Mouse (Mus musculus): ENCODE measurements around the gene Daxx. TPM values are rescaled to one million over a fixed set of nuclear protein-coding genes. Genes with fewer than 3 reads are reported as not detected.

Daxx gene
- total RNA-seq, 2 experiments from 2014 or later = 21.9 to 24.9 TPM

DNA sequence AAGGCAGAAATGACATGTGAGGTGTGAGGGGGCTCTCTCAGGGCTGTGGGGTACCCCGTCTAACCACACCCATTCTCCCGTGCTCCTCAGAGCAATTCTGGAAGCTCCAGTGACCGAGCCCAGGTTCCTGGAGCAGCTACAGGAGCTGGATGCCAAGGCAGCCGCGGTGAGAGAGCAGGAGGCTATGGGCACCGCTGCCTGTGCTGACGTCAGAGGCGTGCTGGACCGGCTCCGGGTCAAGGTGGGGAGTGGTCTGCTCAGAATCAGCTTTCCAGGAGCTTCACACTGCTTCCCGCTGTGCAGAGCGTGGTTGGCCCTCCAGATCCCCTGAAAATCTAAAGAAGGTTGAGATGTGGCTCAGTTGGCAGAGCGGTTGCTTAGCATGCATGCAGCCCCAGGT lies 49.9 kb downstream of the Daxx start:
- no peak for DNase-seq (ENCODE audit: low spot score in 2 of 2)

- no peak for DNase-seq (ENCODE audit: low spot score in 2 of 2)
These were observed 50.7 kb downstream of the Daxx start for GRCm38 (mm10) chr17:33959948-33960347.

- no peak for DNase-seq (ENCODE audit: low spot score in 2 of 2)
These were observed 53.7 kb downstream of the Daxx start for GRCm38 (mm10) chr17:33962876-33963275.

Small RNA genes lying within 50 kb of the gene (microRNA-seq; reads per million reads assigned to microRNA genes)
- not detected for gene Gm27740

Other genes with a start within 250 kb of the Daxx start
- gene Hnrnpm, start 222.6 kb upstream of the Daxx start, total RNA-seq (2021) = 100 to 1,000 TPM; 145 to 171 TPM
- 10 to 100 TPM; 67.5 to 67.8 TPM for gene March2, start 190.7 kb upstream of the Daxx start, total RNA-seq (2021)
- gene Rab11b, start 148.9 kb upstream of the Daxx start, total RNA-seq (2021) = 100 to 1,000 TPM; 194 to 218 TPM
- gene Angptl4, start 127.6 kb upstream of the Daxx start, total RNA-seq (2021) = 10 to 100 TPM; 22.5 to 43.8 TPM
- gene Kank3, start 98.9 kb upstream of the Daxx start, total RNA-seq (2021) = 10 to 100 TPM; 31.6 to 33.4 TPM
- gene Rps28, start 84.9 kb upstream of the Daxx start, total RNA-seq (2021) = 1,000 to 10,000 TPM; 1,603 to 1,661 TPM
- gene Ndufa7, start 84.8 kb upstream of the Daxx start, total RNA-seq (2021) = 100 to 1,000 TPM; 292 to 312 TPM
- gene Cd320, start 66.3 kb upstream of the Daxx start, total RNA-seq (2021) = 10 to 100 TPM; 14.1 to 16.5 TPM
- gene Gm7029, start 35.6 kb upstream of the Daxx start, total RNA-seq (2021) = not detected
- gene Kifc1, start 18.8 kb upstream of the Daxx start, total RNA-seq (2021) = 10 to 100 TPM; 16.5 to 18.9 TPM
- gene Platr17, start 4.3 kb upstream of the Daxx start, total RNA-seq (2021) = not detected
- gene Tapbp, start 6.5 kb downstream of the Daxx start, total RNA-seq (2021) = 10 to 100 TPM; 43.2 to 43.9 TPM
- gene Zbtb22, start 6.5 kb downstream of the Daxx start, total RNA-seq (2021) = 10 to 100 TPM; 24.9 to 26.8 TPM
- gene Rgl2, start 20.1 kb downstream of the Daxx start, total RNA-seq (2021) = 10 to 100 TPM; 43.2 to 48.4 TPM
- gene Pfdn6, start 30.9 kb downstream of the Daxx start, total RNA-seq (2021) = 10 to 100 TPM; 73.2 to 74.5 TPM
- 10 to 100 TPM; 18.8 to 20.0 TPM for gene Wdr46, start 31.2 kb downstream of the Daxx start, total RNA-seq (2021)
- 1 to 10 TPM; 3.8 to 4.5 TPM for gene B3galt4, start 42.1 kb downstream of the Daxx start, total RNA-seq (2021)
- gene Vps52, start 46.4 kb downstream of the Daxx start, total RNA-seq (2021) = 10 to 100 TPM; 37.4 to 38.6 TPM
- gene Rps18, start 46.6 kb downstream of the Daxx start, total RNA-seq (2021) = 100 to 1,000 TPM; 863 to 945 TPM
- gene H2-K1, start 90.9 kb downstream of the Daxx start, total RNA-seq (2021) = 10 to 100 TPM; 38.8 to 51.5 TPM
- gene Ring1, start 115.3 kb downstream of the Daxx start, total RNA-seq (2021) = 10 to 100 TPM; 19.3 to 20.9 TPM
- gene H2-Ke6, start 118.6 kb downstream of the Daxx start, total RNA-seq (2021) = 10 to 100 TPM; 60.4 to 61.7 TPM
- 100 to 1,000 TPM in 1 of 2 experiments, 10 to 100 TPM in 1; 98.5 to 107 TPM for gene Slc39a7, start 122.3 kb downstream of the Daxx start, total RNA-seq (2021)
- 10 to 100 TPM; 43.6 to 49.4 TPM for gene Rxrb, start 122.4 kb downstream of the Daxx start, total RNA-seq (2021)
- 10 to 100 TPM; 45.4 to 77.3 TPM for gene Col11a2, start 130.0 kb downstream of the Daxx start, total RNA-seq (2021)
- gene H2-Oa, start 182.9 kb downstream of the Daxx start, total RNA-seq (2021) = not detected
- gene H2-DMa, start 210.1 kb downstream of the Daxx start, total RNA-seq (2021) = 1 to 10 TPM; 7.6 to 8.7 TPM
- gene Brd2, start 213.2 kb downstream of the Daxx start, total RNA-seq (2021) = 100 to 1,000 TPM; 125 to 136 TPM
- under 1 TPM; 0.36 to 0.37 TPM for gene H2-DMb2, start 233.9 kb downstream of the Daxx start, total RNA-seq (2021)
- 1 to 10 TPM in 1 of 2 experiments, under 1 TPM in 1; 0.70 to 1.4 TPM for gene H2-DMb1, start 243.7 kb downstream of the Daxx start, total RNA-seq (2021)

All from gastrocnemius, postnatal 4 days (tissue).